Mouse (Mus musculus): Measurements from ENCODE around the gene Hlx. TPM values are rescaled to one million over a fixed set of nuclear protein-coding genes. Genes with fewer than 3 reads are reported as not detected.

Hlx gene
- polyA plus RNA-seq (2012; rRNA removed) (2.7 and 3.1 TPM in 2 replicates), polyA plus RNA-seq (2014; fragmentation: Nextera tagmentation; extraction: Ambion mirVana) (3.5 and 3.9 TPM in 2 replicates)

DNA sequence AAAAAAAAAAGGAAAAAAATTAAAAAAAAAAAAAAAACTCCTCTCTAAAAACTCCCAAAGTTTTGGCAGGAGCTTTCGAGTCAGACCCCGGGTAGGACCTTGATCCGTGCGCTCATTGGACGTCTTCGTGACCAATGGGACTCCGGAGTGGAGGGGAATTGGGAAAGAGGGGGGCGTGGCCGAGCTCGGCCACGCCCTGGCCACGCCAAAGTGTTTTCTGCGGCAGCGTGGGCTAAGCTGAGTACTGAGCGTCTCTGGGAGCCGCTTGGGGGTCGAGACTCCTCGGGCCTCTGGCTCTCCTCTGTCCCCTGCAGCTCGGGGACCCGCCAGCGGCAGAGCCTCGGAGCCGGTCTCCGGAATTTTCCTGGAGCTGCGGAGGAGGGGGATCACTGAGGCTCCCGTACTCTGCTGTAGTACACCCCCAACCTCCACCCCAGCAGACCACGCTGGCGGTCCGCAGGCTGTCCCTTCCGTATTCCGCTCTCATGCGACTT lies at the start of gene Hlx:
Hlx (minus strand) TSS at position 64 of the 494 bp plus-strand sequence.
- TF ChIP-seq CTCF (IDR thresholded peaks at IDR 0.05; ENCODE audit: low read depth) (no peak), EP300 (IDR thresholded peaks at IDR 0.05; ENCODE audit: low read depth) (no peak)
- Histone ChIP-seq H3K27ac (peak within 1 kb of the TSS; percentile 41), H3K4me3 (ENCODE audit: insufficient read depth in 1 of 2, low read depth in 2 of 2, low read length in 2 of 2) (peak within 1 kb of the TSS; percentile 48 to 70), H3K4me2 (ENCODE audit: low read depth) (peak within 1 kb of the TSS; percentile 79), H3K36me3 (replicated peaks; ENCODE audit: control insufficient read depth, insufficient read depth, low read depth) (no peaks in the 10 kb centered on the region), H3K4me1 (replicated peaks; ENCODE audit: control insufficient read depth in 2 of 2, insufficient read depth in 2 of 2, low read length in 1 of 2) (no peaks in the 10 kb centered on the region; a peak in 1 of 4 replicates), H3K9ac (replicated peaks) (peak within 1 kb of the TSS; percentile 59), H3K9me3 (ENCODE audit: control insufficient read depth, low read length) (no peaks in the 10 kb centered on the region), H3K27me3 (ENCODE audit: control insufficient read depth, insufficient read depth, low read length) (peaks cover 94% of the 10 kb centered on the region)
- 1% methylated on average over 32 of the region's 32 CpGs for WGBS (ENCODE audit: insufficient replicate concordance)
- ATAC-seq (ENCODE audit: insufficient read depth) (peak; percentile 83), DNase-seq (ENCODE audit: low read depth in 3 of 3, low spot score in 3 of 3) (peak; percentile 61 to 68 (median 63))

GRCm38 (mm10) chr1:184782161-184782513 lies 49.7 kb upstream of the Hlx start:
- Histone ChIP-seq H3K4me2 (ENCODE audit: low read depth) (no peak overlapping the region), H3K9ac (replicated peaks) (no peak overlapping the region), H3K27me3 (ENCODE audit: control insufficient read depth, insufficient read depth, low read length) (no peaks in the 10 kb centered on the region), H3K4me3 (ENCODE audit: insufficient read depth in 1 of 2, low read depth in 2 of 2, low read length in 2 of 2) (no peak overlapping the region), H3K36me3 (replicated peaks; ENCODE audit: control insufficient read depth, insufficient read depth, low read depth) (no peaks in the 10 kb centered on the region), H3K4me1 (replicated peaks; ENCODE audit: control insufficient read depth in 2 of 2, insufficient read depth in 2 of 2, low read length in 1 of 2) (peaks cover 7 to 38% of the 10 kb centered on the region in 2 experiments), H3K27ac (no peak overlapping the region), H3K9me3 (ENCODE audit: control insufficient read depth, low read length) (no peaks in the 10 kb centered on the region)
- TF ChIP-seq CTCF (IDR thresholded peaks at IDR 0.05; ENCODE audit: low read depth) (no peak), EP300 (IDR thresholded peaks at IDR 0.05; ENCODE audit: low read depth) (no peak)
- ATAC-seq (ENCODE audit: insufficient read depth) (no peak), DNase-seq (ENCODE audit: low read depth in 3 of 3, low spot score in 3 of 3) (no peak)
- WGBS (ENCODE audit: insufficient replicate concordance) = 64% methylated on average over 14 of the region's 14 CpGs

DNA sequence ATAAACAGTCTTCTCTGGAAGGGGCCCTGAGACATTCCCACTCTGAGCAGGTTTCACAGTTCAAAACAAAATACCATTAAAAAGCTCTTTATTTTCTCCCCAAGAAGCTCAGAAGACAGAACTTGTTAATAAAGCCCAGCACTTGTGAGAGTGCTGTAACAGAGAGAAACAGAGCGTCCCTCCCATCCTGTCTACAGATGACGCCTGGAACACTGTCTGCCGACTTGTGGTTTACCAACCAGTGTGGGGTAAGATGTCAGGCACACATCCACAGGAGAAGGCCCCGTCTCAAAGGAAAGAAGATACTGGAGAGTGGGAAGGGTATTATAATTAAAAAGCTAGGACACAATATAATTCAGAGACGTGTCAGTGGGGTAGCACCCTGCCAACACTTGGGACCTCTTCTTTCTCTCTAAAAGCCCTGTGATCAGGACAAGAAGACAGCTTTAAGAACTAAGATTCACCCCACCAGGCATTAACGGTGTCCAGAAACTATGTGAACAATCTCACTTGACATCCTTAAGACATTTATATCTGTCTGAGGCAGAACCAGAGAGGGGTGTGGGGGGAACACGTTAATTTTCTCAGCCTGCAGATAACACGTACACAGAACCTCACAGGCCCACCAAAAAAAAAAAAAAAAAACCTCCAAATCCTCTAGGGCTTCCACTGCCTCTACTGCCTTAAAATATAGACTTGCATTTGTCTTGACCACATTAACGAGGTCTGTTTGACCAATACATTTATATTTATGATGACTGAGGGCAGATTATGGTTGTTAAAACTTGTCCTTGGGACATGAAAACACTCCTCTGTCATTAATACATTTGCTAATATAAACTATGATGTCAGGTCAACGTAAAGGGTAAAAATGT lies 49.1 kb upstream of the Hlx start:
- H3K4me2 ChIP-seq (ENCODE audit: low read depth) = peak overlapping the region; percentile 1; the same call in 1 of the 2 replicates

GRCm38 (mm10) chr1:184778157-184778556 lies 45.7 kb upstream of the Hlx start:
- DNase-seq (ENCODE audit: low read depth in 3 of 3, low spot score in 3 of 3) = no peak
- Histone ChIP-seq H3K9ac (replicated peaks) (no peak overlapping the region), H3K36me3 (replicated peaks; ENCODE audit: control insufficient read depth, insufficient read depth, low read depth) (no peaks in the 10 kb centered on the region), H3K9me3 (ENCODE audit: control insufficient read depth, low read length) (no peaks in the 10 kb centered on the region), H3K27me3 (ENCODE audit: control insufficient read depth, insufficient read depth, low read length) (no peaks in the 10 kb centered on the region), H3K4me1 (replicated peaks; ENCODE audit: control insufficient read depth in 2 of 2, insufficient read depth in 2 of 2, low read length in 1 of 2) (peaks cover 7 to 34% of the 10 kb centered on the region in 2 experiments), H3K4me3 (ENCODE audit: insufficient read depth in 1 of 2, low read depth in 2 of 2, low read length in 2 of 2) (no peak overlapping the region), H3K4me2 (ENCODE audit: low read depth) (no peak overlapping the region), H3K27ac (no peak overlapping the region)
- 72% methylated on average over 6 of the region's 6 CpGs for WGBS (ENCODE audit: insufficient replicate concordance)
- ATAC-seq (ENCODE audit: insufficient read depth) = no peak
- TF ChIP-seq EP300 (IDR thresholded peaks at IDR 0.05; ENCODE audit: low read depth) = no peak
- TF ChIP-seq CTCF (IDR thresholded peaks at IDR 0.05; ENCODE audit: low read depth) = no peak

More for the DNA sequence above, 49.1 kb upstream of the Hlx start:
- DNase-seq (ENCODE audit: low read depth in 3 of 3, low spot score in 3 of 3) (no peak), ATAC-seq (ENCODE audit: insufficient read depth) (peak; percentile 84)
- TF ChIP-seq CTCF (IDR thresholded peaks at IDR 0.05; ENCODE audit: low read depth) = no peak
- peak; percentile 69 for TF ChIP-seq EP300 (IDR thresholded peaks at IDR 0.05; ENCODE audit: low read depth)
- WGBS (ENCODE audit: insufficient replicate concordance) = 20% methylated on average over 10 of the region's 10 CpGs
- Histone ChIP-seq H3K4me1 (replicated peaks; ENCODE audit: control insufficient read depth in 2 of 2, insufficient read depth in 2 of 2, low read length in 1 of 2) (peaks cover 7 to 34% of the 10 kb centered on the region in 2 experiments), H3K36me3 (replicated peaks; ENCODE audit: control insufficient read depth, insufficient read depth, low read depth) (no peaks in the 10 kb centered on the region), H3K4me3 (ENCODE audit: insufficient read depth in 1 of 2, low read depth in 2 of 2, low read length in 2 of 2) (no peak overlapping the region), H3K27me3 (ENCODE audit: control insufficient read depth, insufficient read depth, low read length) (no peaks in the 10 kb centered on the region), H3K27ac (peak overlapping the region; percentile 62), H3K9me3 (ENCODE audit: control insufficient read depth, low read length) (no peaks in the 10 kb centered on the region), H3K9ac (replicated peaks) (no peak overlapping the region)

All from liver, embryonic 14.5 days (tissue).